Mouse (Mus musculus): ENCODE results near the gene Selplg.

- TF ChIP-seq POLR2A (IDR thresholded peaks at IDR 0.05; ENCODE audit: low read depth, low read length) (no peak), CTCF (IDR thresholded peaks at IDR 0.05; ENCODE audit: extremely low read depth, insufficient read depth, insufficient read length, insufficient replicate concordance) (no peak)
These were observed 17.4 kb downstream of the Selplg start for GRCm38 (mm10) chr5:113815041-113815389.

Measured in spleen, adult 2 months (tissue).